Mouse (Mus musculus) forebrain, embryonic 16.5 days (tissue): ENCODE data around the gene Ttll10. TPM values are rescaled to one million over a fixed set of nuclear protein-coding genes. Genes with fewer than 3 reads are reported as not detected.

ENCODE experiments used
- ATAC-seq: fragments of 200-750 bp; cut with Nextera tagmentation; 2 replicates; pipeline ENCODE4 v1.8.0; 2017; ENCODE audit warnings: mild to moderate bottlenecking, moderate library complexity
- H3K27ac ChIP-seq: fragments of 300-500 bp; sonication (generic); 2 replicates; pipeline ENCODE4 v1.5.1; 2014; ENCODE audit warnings: low read length, control low read depth
- H3K27me3 ChIP-seq: fragments of 300-500 bp; sonication (generic); replicated peaks from 2 replicates; pipeline ENCODE4 v1.6.1; 2014; ENCODE audit warnings: low read length; ENCODE audit not compliant: control insufficient read depth, insufficient read depth
- H3K36me3 ChIP-seq: fragments of 300-500 bp; sonication (generic); 2 replicates; pipeline ENCODE4 v1.6.1; 2014; ENCODE audit not compliant: control insufficient read depth, insufficient read depth
- H3K4me1 ChIP-seq: fragments of 300-500 bp; sonication (generic); replicated peaks from 2 replicates; pipeline ENCODE4 v1.6.1; 2014; ENCODE audit warnings: low read length; ENCODE audit not compliant: control insufficient read depth, insufficient read depth
- H3K4me2 ChIP-seq: fragments of 300-500 bp; sonication (generic); 2 replicates; pipeline ENCODE4 v1.6.1; 2014; ENCODE audit warnings: mild to moderate bottlenecking, low read length, control low read depth
- H3K4me3 ChIP-seq: fragments of 300-500 bp; sonication (generic); replicated peaks from 2 replicates; pipeline ENCODE4 v1.5.1; 2014; ENCODE audit warnings: mild to moderate bottlenecking, low read length, control low read depth
- H3K9ac ChIP-seq: fragments of 300-500 bp; sonication (generic); replicated peaks from 2 replicates; pipeline ENCODE4 v1.6.1; 2014; ENCODE audit warnings: low read depth, low read length, control low read depth
- H3K9me3 ChIP-seq: fragments of 300-500 bp; sonication (generic); 2 replicates; pipeline ENCODE4 v1.6.1; 2016; ENCODE audit warnings: low read length; ENCODE audit not compliant: control insufficient read depth
- WGBS: fragments of 180-500 bp; shearing (Covaris S2); extraction: QIAGEN DNeasy Blood & Tissue Kit; methylation state at CpG from one replicate; pipeline ENCODE4 v1.1.7; 2014; 5-methylcytosine and 5-hydroxymethylcytosine counted together
- polyA plus RNA-seq: library from polyadenylated mRNA; unstranded; fragments of >200 nt; fragmentation: Nextera tagmentation; extraction: Ambion mirVana; gene quantifications from 2 replicates; pipeline ENCODE4 v1.2.1, GENCODE M21; 2015

Gene Ttll10
- polyA plus RNA-seq, 1 experiment from 2014 or later, result not detected

DNA sequence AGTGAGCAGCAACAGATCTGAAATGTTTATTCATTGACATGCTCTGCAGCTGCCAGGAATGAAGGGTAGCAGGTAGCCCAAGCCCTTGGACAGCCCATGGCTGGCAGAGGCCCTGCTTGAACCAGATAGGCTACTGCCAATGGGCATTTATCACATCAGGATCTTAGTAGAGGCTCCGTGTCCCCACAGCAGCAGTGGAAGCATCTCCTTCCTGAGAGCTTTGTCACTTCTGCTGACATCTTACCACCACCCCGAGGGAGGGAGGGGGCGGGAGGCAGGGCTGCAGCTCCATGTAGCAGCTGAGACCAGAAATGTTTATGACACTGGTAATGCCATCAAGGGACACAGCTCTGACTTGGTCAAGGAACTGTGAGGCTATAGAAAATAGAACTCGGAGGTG lies 26.4 kb downstream of the Ttll10 start:
- H3K4me2 ChIP-seq, result no peak overlapping the region
- 95% methylated on average over 4 of the region's 4 CpGs for WGBS

GRCm38 (mm10) chr4:156031593-156032391 lies 27.4 kb downstream of the Ttll10 start:
- H3K9ac ChIP-seq, result peak overlapping the region; percentile 72
- no peaks in the 10 kb centered on the region for H3K36me3 ChIP-seq
- WGBS, result 1% methylated on average over 24 of the region's 24 CpGs
- H3K4me1 ChIP-seq, result peaks cover 25% of the 10 kb centered on the region
- peak; percentile 93 for ATAC-seq
- peak overlapping the region; percentile 76 for H3K4me2 ChIP-seq
- H3K27ac ChIP-seq, result peak overlapping the region; percentile 66
- H3K4me3 ChIP-seq, result peak overlapping the region; percentile 56
- H3K27me3 ChIP-seq, result peaks cover 19% of the 10 kb centered on the region
- no peaks in the 10 kb centered on the region for H3K9me3 ChIP-seq

More for the DNA sequence above, 26.4 kb downstream of the Ttll10 start:
- Histone ChIP-seq H3K4me1 (peaks cover 25% of the 10 kb centered on the region), H3K9ac (no peak overlapping the region), H3K36me3 (no peaks in the 10 kb centered on the region), H3K27ac (no peak overlapping the region), H3K27me3 (peaks cover 19% of the 10 kb centered on the region), H3K4me3 (no peak overlapping the region), H3K9me3 (no peaks in the 10 kb centered on the region)
- ATAC-seq, result no peak

- peaks cover 18% of the 10 kb centered on the region for H3K27me3 ChIP-seq
- H3K36me3 ChIP-seq, result no peaks in the 10 kb centered on the region
- WGBS, result 3% methylated on average over 7 of the region's 7 CpGs
- peak overlapping the region; percentile 76 for H3K4me2 ChIP-seq
- peaks cover 25% of the 10 kb centered on the region for H3K4me1 ChIP-seq
- no peaks in the 10 kb centered on the region for H3K9me3 ChIP-seq
- peak overlapping the region; percentile 66 for H3K27ac ChIP-seq
- ATAC-seq, result peak; percentile 27
- peak overlapping the region; percentile 72 for H3K9ac ChIP-seq
- peak overlapping the region; percentile 56 for H3K4me3 ChIP-seq
Observed at GRCm38 (mm10) chr4:156031255-156031592, 28.0 kb downstream of the Ttll10 start.

DNA sequence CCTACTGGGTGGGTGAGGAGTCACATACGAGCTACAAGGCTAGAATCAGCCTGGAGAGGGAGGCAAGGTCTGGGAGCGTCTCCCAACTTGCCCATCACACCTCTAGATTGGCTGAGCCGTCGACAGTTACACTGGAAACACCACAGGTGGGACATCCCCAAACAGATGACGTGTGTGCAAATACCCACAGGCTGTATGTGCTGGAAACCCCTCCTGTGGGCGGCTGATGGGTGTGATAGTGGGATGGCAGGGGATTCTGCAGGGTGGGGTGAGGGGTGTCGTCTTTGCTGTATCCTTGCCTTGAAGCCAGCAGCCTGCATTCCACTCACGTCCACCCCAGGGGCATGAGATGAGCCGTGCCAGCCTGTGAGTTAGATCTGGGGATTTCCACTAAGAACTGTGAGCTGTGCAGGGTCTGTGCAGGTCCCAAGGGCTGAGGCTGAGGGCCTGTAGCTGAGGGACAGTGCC lies 28.5 kb downstream of the Ttll10 start:
- Histone ChIP-seq H3K9me3 (no peaks in the 10 kb centered on the region), H3K27me3 (peaks cover 13% of the 10 kb centered on the region), H3K4me2 (peak overlapping the region; percentile 76), H3K9ac (peak overlapping the region; percentile 72), H3K27ac (no peak overlapping the region), H3K4me1 (peaks cover 25% of the 10 kb centered on the region), H3K36me3 (no peaks in the 10 kb centered on the region), H3K4me3 (peak overlapping the region; percentile 56)
- 0 out of 2 replicates have a peak, but pooled peaks have one; percentile 4 for ATAC-seq
- WGBS, result 65% methylated on average over 9 of the region's 9 CpGs

DNA sequence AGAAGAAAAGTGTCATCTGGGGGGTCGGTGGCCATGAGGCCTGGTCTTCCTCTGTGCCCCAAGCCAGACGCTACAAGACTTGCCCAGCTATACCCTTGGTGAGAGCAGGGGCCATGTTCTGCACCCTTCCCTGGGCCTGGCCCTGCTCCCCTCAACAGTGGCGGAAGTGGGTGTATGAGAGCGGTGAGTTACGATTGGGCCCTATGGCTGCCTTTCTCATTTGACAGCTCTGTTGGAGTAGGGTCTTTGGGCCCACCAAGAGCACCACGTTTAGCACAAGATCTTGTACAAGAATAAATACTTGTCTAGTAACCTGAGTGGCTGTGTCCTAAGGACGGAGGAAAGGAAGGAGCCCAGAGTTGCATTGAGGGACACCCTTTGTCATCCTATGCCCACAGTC lies 30.6 kb downstream of the Ttll10 start:
- ATAC-seq, result no peak
- 90% methylated on average over 7 of the region's 7 CpGs for WGBS

DNA sequence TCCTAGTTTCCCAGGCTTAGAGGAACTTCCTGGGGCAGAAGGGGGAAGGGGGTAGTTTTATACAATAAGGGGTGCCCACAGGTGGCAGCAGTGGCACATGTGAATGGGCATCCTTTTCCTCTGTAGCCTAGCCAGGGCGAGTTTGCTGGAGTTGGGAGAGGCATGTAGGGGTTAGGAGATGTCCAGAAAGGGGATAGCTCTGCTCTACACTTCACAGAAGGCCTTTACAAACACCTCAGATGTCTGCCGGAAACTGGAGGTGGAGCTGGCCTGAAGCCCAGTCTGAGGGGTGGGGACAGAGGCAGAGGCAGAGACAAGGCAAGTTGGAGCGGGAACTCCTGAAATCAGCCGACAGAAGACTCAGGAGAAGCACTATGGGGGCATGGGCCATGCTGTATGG lies 33.2 kb downstream of the Ttll10 start, which contains the start of gene Tnfrsf18:
TSS of gene Tnfrsf18 (plus strand) at position 152 of the 400 bp plus-strand sequence.
- Histone ChIP-seq H3K4me3 (no peak within 1 kb of the TSS), H3K27me3 (no peaks in the 10 kb centered on the region), H3K9me3 (no peaks in the 10 kb centered on the region), H3K27ac (no peak within 1 kb of the TSS), H3K9ac (no peak within 1 kb of the TSS), H3K36me3 (no peaks in the 10 kb centered on the region), H3K4me1 (peaks cover 8% of the 10 kb centered on the region), H3K4me2 (no peak within 1 kb of the TSS)
- no peak for ATAC-seq
- WGBS, result 62% methylated on average over 4 of the region's 4 CpGs

More for the DNA sequence above, 30.6 kb downstream of the Ttll10 start:
- Histone ChIP-seq H3K9me3 (no peaks in the 10 kb centered on the region), H3K9ac (no peak overlapping the region), H3K27me3 (no peaks in the 10 kb centered on the region), H3K27ac (no peak overlapping the region), H3K36me3 (no peaks in the 10 kb centered on the region), H3K4me3 (no peak overlapping the region), H3K4me1 (peaks cover 21% of the 10 kb centered on the region), H3K4me2 (no peak overlapping the region)

DNA sequence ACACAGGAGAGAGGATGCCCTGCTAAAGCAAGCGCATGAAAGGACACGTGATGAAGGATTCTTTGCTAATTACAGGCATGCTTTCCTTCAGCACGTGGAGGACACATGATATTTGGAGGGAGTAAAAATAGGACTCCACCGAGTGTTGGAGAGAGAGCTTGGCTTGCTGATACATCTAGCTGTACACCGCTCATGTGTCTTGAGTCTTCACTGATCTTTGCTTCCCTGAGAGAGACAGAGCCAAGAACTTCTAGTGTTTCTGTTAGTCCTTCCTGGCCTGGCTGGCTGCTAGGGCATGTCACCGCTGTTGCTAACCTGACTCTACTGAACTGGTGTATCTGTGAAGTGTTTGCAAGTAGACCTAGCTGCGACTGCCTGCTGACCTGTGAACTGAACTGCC lies 35.0 kb downstream of the Ttll10 start:
- no peak overlapping the region for H3K4me2 ChIP-seq
- ATAC-seq, result no peak

GRCm38 (mm10) chr4:156023520-156023919 lies 35.7 kb downstream of the Ttll10 start:
- Histone ChIP-seq H3K4me2 (no peak overlapping the region), H3K4me1 (no peaks in the 10 kb centered on the region), H3K27me3 (no peaks in the 10 kb centered on the region), H3K9me3 (no peaks in the 10 kb centered on the region), H3K4me3 (no peak overlapping the region), H3K36me3 (no peaks in the 10 kb centered on the region), H3K9ac (no peak overlapping the region), H3K27ac (no peak overlapping the region)
- ATAC-seq, result no peak
- 84% methylated on average over 9 of the region's 9 CpGs for WGBS

More for the DNA sequence above, 35.0 kb downstream of the Ttll10 start:
- Histone ChIP-seq H3K36me3 (no peaks in the 10 kb centered on the region), H3K4me1 (no peaks in the 10 kb centered on the region), H3K27me3 (no peaks in the 10 kb centered on the region), H3K27ac (no peak overlapping the region), H3K9ac (no peak overlapping the region), H3K9me3 (no peaks in the 10 kb centered on the region), H3K4me3 (no peak overlapping the region)
- WGBS, result 97% methylated on average over 7 of the region's 7 CpGs

GRCm38 (mm10) chr4:156021942-156022419 lies 37.2 kb downstream of the Ttll10 start:
- Histone ChIP-seq H3K9ac (no peak overlapping the region), H3K27me3 (no peaks in the 10 kb centered on the region), H3K4me2 (no peak overlapping the region), H3K4me3 (no peak overlapping the region), H3K36me3 (no peaks in the 10 kb centered on the region), H3K9me3 (no peaks in the 10 kb centered on the region), H3K4me1 (no peaks in the 10 kb centered on the region), H3K27ac (no peak overlapping the region)
- 85% methylated on average over 9 of the region's 9 CpGs for WGBS
- no peak for ATAC-seq
